Mouse (Mus musculus): ENCODE measurements at regions not wholly inside any gene's neighbourhood (a gene's known extent, or its start where the extent isn't known, plus 50 kb on each side); places are given as distances from the start of the nearest gene placed in this dataset.
A peak's percentile ranks its signal among the peaks of the same experiment; 100 is the strongest.

DNA sequence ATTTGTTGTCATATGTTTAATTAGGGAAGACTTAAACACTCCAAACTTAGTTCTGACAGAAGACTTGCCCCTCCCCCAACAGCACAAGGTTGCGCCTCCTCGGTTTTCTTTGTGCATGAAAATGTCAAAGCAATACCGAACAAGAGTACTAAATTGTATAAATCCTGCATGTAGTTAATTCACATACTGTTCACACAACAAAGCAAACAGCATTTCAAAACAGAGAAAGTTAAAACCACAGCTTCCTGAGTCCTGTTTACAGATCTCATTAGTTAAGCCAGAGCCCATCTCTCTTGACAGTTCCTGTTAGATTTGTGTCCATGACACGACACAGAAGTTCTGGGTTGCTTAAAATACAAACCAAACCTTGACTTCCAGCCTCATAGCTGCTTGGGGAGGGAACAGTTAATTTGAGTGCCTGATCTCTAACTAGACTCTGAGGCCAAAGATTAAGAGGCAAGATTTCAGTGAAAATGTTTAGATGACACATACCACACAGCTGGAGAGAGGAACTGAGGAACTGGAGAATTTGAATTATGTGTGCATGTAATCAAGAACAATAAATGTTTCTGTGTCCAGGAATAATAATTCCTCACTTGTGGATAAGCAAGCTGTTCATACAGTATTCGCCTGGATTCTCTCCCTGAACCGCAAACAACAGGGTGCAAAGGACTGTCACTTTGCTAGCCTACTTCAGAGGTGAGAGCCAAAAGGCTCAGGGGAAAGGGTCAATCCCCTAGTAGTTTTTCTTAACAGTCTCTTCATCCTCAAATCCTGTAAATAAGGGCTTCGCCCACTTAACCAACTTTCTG is 113.3 kb upstream of the Tbl1xr1 start:
- Histone ChIP-seq H3K27ac (ENCODE audit: insufficient read depth, low read length) (peak overlapping the region; percentile 68; the same call in 1 of the 2 replicates), H3K4me1 (ENCODE audit: control insufficient read depth, insufficient read depth, insufficient read length) (peaks cover 28% of the 10 kb centered on the region), H3K4me3 (ENCODE audit: extremely low read depth, insufficient read depth, insufficient read length) (no peak overlapping the region), H3K27me3 (ENCODE audit: control insufficient read depth, insufficient read depth, low read length) (no peaks in the 10 kb centered on the region), H3K36me3 (ENCODE audit: control insufficient read depth, insufficient read depth, low read length) (no peaks in the 10 kb centered on the region)
- no peak for DNase-seq (ENCODE audit: low read depth in 1 of 2, low spot score in 2 of 2)
- WGBS, result 47% methylated on average over 7 of the region's 7 CpGs
- TF ChIP-seq CTCF (IDR thresholded peaks at IDR 0.05; ENCODE audit: extremely low read depth, insufficient read depth, insufficient read length, insufficient replicate concordance) (no peak), POLR2A (IDR thresholded peaks at IDR 0.05; ENCODE audit: low read depth, low read length) (no peak)

DNA sequence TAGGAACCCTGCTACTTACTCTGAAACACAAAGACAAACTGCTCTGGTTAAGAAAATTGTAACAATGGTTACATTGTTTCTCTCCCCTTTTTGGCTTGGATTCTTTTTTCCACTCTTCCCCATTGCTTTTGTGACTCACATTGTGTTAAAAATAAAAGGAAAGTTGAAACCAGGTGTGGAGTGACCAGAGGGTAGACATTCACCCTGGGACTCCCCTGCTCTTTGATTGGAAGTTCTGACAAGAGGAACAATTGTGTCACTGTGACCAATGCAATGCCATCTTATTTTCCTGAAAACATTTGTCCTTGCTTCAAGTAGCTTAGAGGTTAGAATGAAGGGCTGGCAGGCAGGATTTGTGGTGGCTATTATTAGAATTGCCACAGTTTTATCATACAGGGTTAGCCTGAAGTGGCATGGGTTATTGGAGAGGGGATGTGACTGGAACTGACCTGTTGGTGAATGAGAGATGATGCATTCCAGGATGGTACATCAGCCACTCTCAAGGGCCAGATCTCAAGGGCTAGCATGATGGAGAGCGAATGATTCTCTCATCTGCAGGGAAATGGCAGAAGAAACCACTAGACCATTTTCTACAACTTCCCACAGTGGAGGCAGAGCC is 112.6 kb upstream of the Tbl1xr1 start:
- 90% methylated on average over 1 of the region's 1 CpGs for WGBS
- TF ChIP-seq CTCF (IDR thresholded peaks at IDR 0.05; ENCODE audit: extremely low read depth, insufficient read depth, insufficient read length, insufficient replicate concordance) (no peak), POLR2A (IDR thresholded peaks at IDR 0.05; ENCODE audit: low read depth, low read length) (no peak)
- H3K4me1 ChIP-seq (ENCODE audit: control insufficient read depth, insufficient read depth, insufficient read length), result peaks cover 28% of the 10 kb centered on the region

DNA sequence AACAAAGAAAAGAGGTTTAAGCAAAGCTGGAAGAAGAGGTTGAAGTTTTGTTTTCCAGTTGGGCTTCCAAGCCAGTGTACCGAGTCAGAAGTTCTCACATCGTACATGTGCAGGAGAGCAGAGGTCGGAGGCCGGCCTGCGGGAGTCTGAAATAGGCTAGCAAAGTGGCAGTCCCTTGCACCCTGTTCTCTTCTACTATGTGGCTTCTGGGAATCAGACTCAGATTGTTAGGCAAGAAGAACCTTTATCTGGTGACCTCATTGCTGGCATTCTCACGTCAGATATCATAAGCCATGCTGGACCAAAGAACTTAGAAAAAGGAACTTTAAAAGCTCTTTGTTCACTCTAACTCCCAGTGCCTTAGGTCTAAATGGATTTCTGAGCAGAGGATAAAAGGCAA is 112.0 kb upstream of the Tbl1xr1 start:
- TF ChIP-seq CTCF (IDR thresholded peaks at IDR 0.05; ENCODE audit: extremely low read depth, insufficient read depth, insufficient read length, insufficient replicate concordance) (no peak), POLR2A (IDR thresholded peaks at IDR 0.05; ENCODE audit: low read depth, low read length) (no peak)
- H3K4me3 ChIP-seq (ENCODE audit: extremely low read depth, insufficient read depth, insufficient read length), result no peak overlapping the region
- H3K27me3 ChIP-seq (ENCODE audit: control insufficient read depth, insufficient read depth, low read length), result no peaks in the 10 kb centered on the region
- WGBS, result 92% methylated on average over 6 of the region's 6 CpGs
- no peak for DNase-seq (ENCODE audit: low read depth in 1 of 2, low spot score in 2 of 2)
- no peak overlapping the region for H3K27ac ChIP-seq (ENCODE audit: insufficient read depth, low read length)
- H3K36me3 ChIP-seq (ENCODE audit: control insufficient read depth, insufficient read depth, low read length), result no peaks in the 10 kb centered on the region
- peaks cover 28% of the 10 kb centered on the region for H3K4me1 ChIP-seq (ENCODE audit: control insufficient read depth, insufficient read depth, insufficient read length)

More for the DNA sequence above, 112.6 kb upstream of the Tbl1xr1 start:
- no peak for DNase-seq (ENCODE audit: low read depth in 1 of 2, low spot score in 2 of 2)
- H3K36me3 ChIP-seq (ENCODE audit: control insufficient read depth, insufficient read depth, low read length), result no peaks in the 10 kb centered on the region
- no peak overlapping the region for H3K27ac ChIP-seq (ENCODE audit: insufficient read depth, low read length)
- no peaks in the 10 kb centered on the region for H3K27me3 ChIP-seq (ENCODE audit: control insufficient read depth, insufficient read depth, low read length)
- no peak overlapping the region for H3K4me3 ChIP-seq (ENCODE audit: extremely low read depth, insufficient read depth, insufficient read length)

DNA sequence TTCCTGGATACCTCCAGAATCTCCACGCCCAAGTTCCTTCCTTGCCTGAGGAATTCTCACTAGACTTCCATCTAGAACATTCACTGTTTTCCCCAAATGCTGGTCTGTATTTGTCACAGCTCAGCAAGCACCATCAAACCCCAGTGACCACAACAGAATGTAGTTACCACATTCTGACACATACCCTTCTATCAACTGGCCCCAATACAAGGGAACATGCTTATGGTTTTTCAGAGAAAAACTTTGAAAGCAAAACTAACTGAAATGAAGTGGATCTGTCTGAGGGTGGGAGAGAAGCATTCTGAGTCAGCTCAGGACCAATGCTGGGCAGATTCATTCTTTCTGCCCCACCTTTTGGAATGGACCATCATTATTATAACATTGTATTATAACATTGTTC is 110.9 kb upstream of the Tbl1xr1 start:
- H3K4me1 ChIP-seq (ENCODE audit: control insufficient read depth, insufficient read depth, insufficient read length), result peaks cover 28% of the 10 kb centered on the region
- no peaks in the 10 kb centered on the region for H3K27me3 ChIP-seq (ENCODE audit: control insufficient read depth, insufficient read depth, low read length)
- TF ChIP-seq POLR2A (IDR thresholded peaks at IDR 0.05; ENCODE audit: low read depth, low read length) (no peak), CTCF (IDR thresholded peaks at IDR 0.05; ENCODE audit: extremely low read depth, insufficient read depth, insufficient read length, insufficient replicate concordance) (no peak)
- H3K4me3 ChIP-seq (ENCODE audit: extremely low read depth, insufficient read depth, insufficient read length), result no peak overlapping the region
- no peaks in the 10 kb centered on the region for H3K36me3 ChIP-seq (ENCODE audit: control insufficient read depth, insufficient read depth, low read length)
- no peak for DNase-seq (ENCODE audit: low read depth in 1 of 2, low spot score in 2 of 2)
- WGBS, result 82% methylated on average over 1 of the region's 1 CpGs
- H3K27ac ChIP-seq (ENCODE audit: insufficient read depth, low read length), result no peak overlapping the region

DNA sequence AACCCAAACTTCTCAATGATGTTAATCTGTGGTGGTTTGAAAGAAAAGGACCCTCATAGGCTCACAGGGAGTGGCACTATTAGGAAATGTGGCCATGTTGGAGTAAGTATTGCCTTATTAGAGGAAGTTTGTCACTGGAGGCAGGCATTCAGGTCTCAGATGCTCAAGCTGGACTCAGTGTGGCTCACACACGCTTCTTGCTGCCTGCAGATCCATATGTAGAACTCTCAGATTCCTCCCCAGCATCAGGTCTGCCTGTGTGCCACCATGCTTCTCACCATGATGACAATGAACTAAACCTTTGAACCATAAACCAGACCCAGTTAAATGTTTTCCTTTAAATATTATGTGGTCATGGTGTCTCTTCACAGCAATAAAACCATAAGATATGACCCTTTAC is 104.7 kb upstream of the Tbl1xr1 start:
- Histone ChIP-seq H3K4me3 (ENCODE audit: extremely low read depth, insufficient read depth, insufficient read length) (no peak overlapping the region), H3K27ac (ENCODE audit: insufficient read depth, low read length) (no peak overlapping the region), H3K27me3 (ENCODE audit: control insufficient read depth, insufficient read depth, low read length) (no peaks in the 10 kb centered on the region), H3K4me1 (ENCODE audit: control insufficient read depth, insufficient read depth, insufficient read length) (no peaks in the 10 kb centered on the region), H3K36me3 (ENCODE audit: control insufficient read depth, insufficient read depth, low read length) (no peaks in the 10 kb centered on the region)
- no peak for DNase-seq (ENCODE audit: low read depth in 1 of 2, low spot score in 2 of 2)
- 84% methylated on average over 1 of the region's 1 CpGs for WGBS
- TF ChIP-seq POLR2A (IDR thresholded peaks at IDR 0.05; ENCODE audit: low read depth, low read length) (no peak), CTCF (IDR thresholded peaks at IDR 0.05; ENCODE audit: extremely low read depth, insufficient read depth, insufficient read length, insufficient replicate concordance) (no peak)

DNA sequence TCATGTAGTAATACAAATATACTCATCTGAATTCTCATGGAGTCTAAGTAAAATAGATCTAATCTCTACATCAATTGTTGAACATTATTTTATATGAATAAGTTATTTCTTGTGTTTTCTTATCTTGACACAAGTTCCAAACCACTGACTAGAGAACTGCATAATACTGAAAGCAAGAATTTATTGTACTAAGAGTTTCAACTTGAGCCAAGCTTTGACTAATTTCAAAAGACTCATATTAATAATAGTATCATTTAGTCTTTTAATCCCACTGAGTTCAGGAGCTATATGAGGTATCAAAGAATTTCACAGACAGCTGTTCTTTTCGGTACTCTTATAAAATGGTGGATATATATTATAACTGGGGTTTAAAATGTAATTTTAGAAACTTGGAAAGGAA is 103.3 kb upstream of the Tbl1xr1 start:
- H3K4me1 ChIP-seq (ENCODE audit: control insufficient read depth, insufficient read depth, insufficient read length), result no peaks in the 10 kb centered on the region
- TF ChIP-seq CTCF (IDR thresholded peaks at IDR 0.05; ENCODE audit: extremely low read depth, insufficient read depth, insufficient read length, insufficient replicate concordance), result no peak
- TF ChIP-seq POLR2A (IDR thresholded peaks at IDR 0.05; ENCODE audit: low read depth, low read length), result no peak
- 93% methylated on average over 1 of the region's 1 CpGs for WGBS
- DNase-seq (ENCODE audit: low read depth in 1 of 2, low spot score in 2 of 2), result no peak
- H3K27me3 ChIP-seq (ENCODE audit: control insufficient read depth, insufficient read depth, low read length), result no peaks in the 10 kb centered on the region
- H3K27ac ChIP-seq (ENCODE audit: insufficient read depth, low read length), result no peak overlapping the region
- no peak overlapping the region for H3K4me3 ChIP-seq (ENCODE audit: extremely low read depth, insufficient read depth, insufficient read length)
- H3K36me3 ChIP-seq (ENCODE audit: control insufficient read depth, insufficient read depth, low read length), result no peaks in the 10 kb centered on the region

DNA sequence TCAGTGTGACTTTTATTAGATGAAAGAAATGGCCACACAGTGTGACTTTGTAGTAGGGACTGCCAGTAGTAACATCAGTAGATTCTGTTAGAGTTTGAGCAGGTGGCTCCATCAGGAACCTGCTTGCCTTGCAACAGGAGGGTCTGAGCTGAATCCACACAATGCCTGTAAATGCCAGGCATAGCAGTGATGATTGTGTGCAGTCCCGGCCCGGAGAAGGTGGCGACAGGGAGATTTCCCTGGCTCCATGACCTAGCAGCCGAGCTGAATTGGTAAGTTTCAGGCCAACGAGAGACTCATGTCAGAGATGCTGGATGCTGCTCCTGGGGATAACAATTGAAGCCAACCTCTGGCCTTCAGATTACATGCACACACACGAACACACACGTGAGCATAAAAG is 102.8 kb upstream of the Tbl1xr1 start:
- no peaks in the 10 kb centered on the region for H3K36me3 ChIP-seq (ENCODE audit: control insufficient read depth, insufficient read depth, low read length)
- H3K4me3 ChIP-seq (ENCODE audit: extremely low read depth, insufficient read depth, insufficient read length), result no peak overlapping the region
- no peak overlapping the region for H3K27ac ChIP-seq (ENCODE audit: insufficient read depth, low read length)
- no peaks in the 10 kb centered on the region for H3K27me3 ChIP-seq (ENCODE audit: control insufficient read depth, insufficient read depth, low read length)
- no peaks in the 10 kb centered on the region for H3K4me1 ChIP-seq (ENCODE audit: control insufficient read depth, insufficient read depth, insufficient read length)
- 93% methylated on average over 7 of the region's 7 CpGs for WGBS
- TF ChIP-seq CTCF (IDR thresholded peaks at IDR 0.05; ENCODE audit: extremely low read depth, insufficient read depth, insufficient read length, insufficient replicate concordance) (no peak), POLR2A (IDR thresholded peaks at IDR 0.05; ENCODE audit: low read depth, low read length) (no peak)
- DNase-seq (ENCODE audit: low read depth in 1 of 2, low spot score in 2 of 2), result no peak

All from spleen, adult 2 months (tissue).